Mouse (Mus musculus) natural killer cell, adult 2 months (primary cell): ENCODE results near the gene Aatf.
"Not testable (repeated sequence)": the region's sequence is repeated elsewhere in the genome, so short reads cannot be mapped to it uniquely, and the experiment has no call there.

Experiments used
- DNase-seq, 2 experiments: peaks; one replicate each; pipeline ENCODE4 v3.0.0; 2022; ENCODE audit warnings: low spot score in 2 of 2

The Aatf gene

GRCm38 (mm10) chr11:84434879-84435278 is 78.4 kb downstream of the Aatf start:
- no peak for DNase-seq

- no peak for DNase-seq
These were observed 83.0 kb downstream of the Aatf start for GRCm38 (mm10) chr11:84430336-84430735.

GRCm38 (mm10) chr11:84429581-84429980 is 83.7 kb downstream of the Aatf start:
- DNase-seq = peak; percentile 22 to 23

- DNase-seq = no peak
These were observed 86.7 kb downstream of the Aatf start for GRCm38 (mm10) chr11:84426633-84426998.

- no peak for DNase-seq
These were observed 87.3 kb downstream of the Aatf start for GRCm38 (mm10) chr11:84425736-84426632.

- DNase-seq = no peak
These were observed 92.5 kb downstream of the Aatf start for GRCm38 (mm10) chr11:84420779-84421178.

- DNase-seq = no peak
These were observed 100.2 kb downstream of the Aatf start for GRCm38 (mm10) chr11:84413111-84413510.

GRCm38 (mm10) chr11:84412201-84412934 is 101.0 kb downstream of the Aatf start:
- DNase-seq = no peak

- no peak for DNase-seq
These were observed 101.7 kb downstream of the Aatf start for GRCm38 (mm10) chr11:84411642-84412018.

- no peak for DNase-seq
These were observed 102.3 kb downstream of the Aatf start for GRCm38 (mm10) chr11:84410879-84411641.

- DNase-seq = no peak
These were observed 102.9 kb downstream of the Aatf start for GRCm38 (mm10) chr11:84410383-84410782.

GRCm38 (mm10) chr11:84406733-84407132 is 106.6 kb downstream of the Aatf start:
- no peak for DNase-seq

GRCm38 (mm10) chr11:84395010-84395409 is 118.3 kb downstream of the Aatf start:
- DNase-seq = no peak

GRCm38 (mm10) chr11:84393571-84393970 is 119.8 kb downstream of the Aatf start:
- DNase-seq = no peak

- DNase-seq = not testable (repeated sequence)
These were observed 121.3 kb downstream of the Aatf start for GRCm38 (mm10) chr11:84392066-84392465.

- no peak for DNase-seq
These were observed 122.2 kb downstream of the Aatf start for GRCm38 (mm10) chr11:84391126-84391525.

- no peak for DNase-seq
These were observed 124.0 kb downstream of the Aatf start for GRCm38 (mm10) chr11:84389332-84389731.

GRCm38 (mm10) chr11:84383891-84384290 is 129.4 kb downstream of the Aatf start:
- DNase-seq = no peak

- no peak for DNase-seq
These were observed 130.9 kb downstream of the Aatf start for GRCm38 (mm10) chr11:84382450-84382849.

GRCm38 (mm10) chr11:84376510-84377365 is 136.6 kb downstream of the Aatf start:
- DNase-seq = no peak

- DNase-seq = no peak
These were observed 137.3 kb downstream of the Aatf start for GRCm38 (mm10) chr11:84375951-84376496.
